Mouse (Mus musculus) cerebral cortex, adult 2 months (tissue): ENCODE data around the gene Pdlim1.

Experiments
- WGBS: fragments of 180-500 bp; shearing (Covaris S2); methylation state at CpG from one replicate; pipeline ENCODE4 v1.1.7; 2018; 5-methylcytosine and 5-hydroxymethylcytosine counted together

The Pdlim1 gene

GRCm38 (mm10) chr19:40271308-40271892 lies at the start of gene Pdlim1:
Gene Pdlim1, minus strand, starts transcription at chr19:40271842.
- 1% methylated on average over 54 of the region's 54 CpGs for WGBS

GRCm38 (mm10) chr19:40319199-40319598 lies 47.6 kb upstream of the Pdlim1 start:
- 79% methylated on average over 3 of the region's 3 CpGs for WGBS

GRCm38 (mm10) chr19:40318511-40318910 lies 46.9 kb upstream of the Pdlim1 start:
- WGBS, result 71% methylated on average over 6 of the region's 6 CpGs

- 69% methylated on average over 4 of the region's 4 CpGs for WGBS
Observed at GRCm38 (mm10) chr19:40317001-40317400, 45.4 kb upstream of the Pdlim1 start.

GRCm38 (mm10) chr19:40314252-40314651 lies 42.6 kb upstream of the Pdlim1 start:
- WGBS, result 96% methylated on average over 11 of the region's 11 CpGs

DNA sequence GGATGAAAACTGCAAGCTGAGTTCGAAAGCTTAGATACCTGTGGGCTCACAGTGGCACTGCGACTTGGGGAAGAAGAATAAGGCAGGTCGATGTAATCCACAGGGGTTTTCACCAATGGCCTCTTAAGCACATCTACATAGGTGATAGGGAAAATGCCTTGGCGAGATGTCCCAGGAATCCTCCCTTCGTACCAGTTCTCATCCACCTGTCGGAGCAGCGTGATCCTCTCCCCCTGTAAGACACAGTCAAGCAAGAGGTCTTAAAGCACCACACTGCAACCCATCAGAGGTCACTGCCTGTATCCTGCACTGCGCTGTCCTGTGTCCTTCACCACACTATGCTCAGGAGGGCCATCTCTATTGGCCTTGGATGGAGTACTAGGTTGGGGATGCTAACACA lies 40.0 kb upstream of the Pdlim1 start:
- WGBS, result 97% methylated on average over 8 of the region's 8 CpGs

- WGBS, result 85% methylated on average over 15 of the region's 15 CpGs
Observed at GRCm38 (mm10) chr19:40310410-40311130, 38.9 kb upstream of the Pdlim1 start.

DNA sequence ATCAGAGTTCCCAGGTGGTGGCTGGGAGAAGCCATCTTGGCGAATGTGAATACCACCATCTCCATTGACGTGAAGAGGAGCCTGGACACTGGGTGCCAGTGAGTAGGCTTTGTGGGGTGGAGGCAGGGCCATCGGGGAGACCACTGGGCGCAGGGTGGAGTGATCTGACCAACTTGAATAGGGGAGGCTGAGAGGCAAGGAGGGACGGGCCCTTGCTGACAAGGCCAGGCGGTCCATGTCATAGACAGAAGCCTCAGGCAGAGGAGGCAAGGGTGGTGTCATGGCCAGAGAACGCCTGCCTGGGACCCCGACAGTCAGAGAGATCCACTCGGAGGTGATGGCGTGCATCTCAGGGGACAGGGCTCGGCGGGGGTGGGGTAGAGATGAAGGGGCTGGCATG lies 38.3 kb upstream of the Pdlim1 start:
- 96% methylated on average over 12 of the region's 12 CpGs for WGBS

DNA sequence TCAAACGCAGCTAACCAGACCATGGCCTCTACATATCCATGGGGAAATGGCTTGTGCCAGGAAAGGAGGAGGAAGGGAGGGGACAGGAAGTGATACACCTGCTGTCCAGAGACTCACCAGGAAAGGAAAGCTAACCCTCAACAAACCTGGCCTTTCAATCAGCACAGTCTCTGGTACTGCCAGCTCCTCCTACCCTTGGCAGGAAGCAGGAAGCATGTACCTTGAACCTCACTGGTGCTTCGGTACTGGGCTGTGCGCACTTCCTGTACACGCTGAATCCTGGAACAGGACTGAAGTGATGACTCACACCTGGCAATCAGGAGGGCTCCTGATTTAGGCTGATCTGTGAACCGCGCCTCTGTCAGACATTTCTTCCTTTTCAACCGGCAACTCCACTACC lies 35.9 kb upstream of the Pdlim1 start:
- 44% methylated on average over 7 of the region's 7 CpGs for WGBS

- 92% methylated on average over 2 of the region's 2 CpGs for WGBS
Observed at GRCm38 (mm10) chr19:40306631-40307030, 35.0 kb upstream of the Pdlim1 start.

DNA sequence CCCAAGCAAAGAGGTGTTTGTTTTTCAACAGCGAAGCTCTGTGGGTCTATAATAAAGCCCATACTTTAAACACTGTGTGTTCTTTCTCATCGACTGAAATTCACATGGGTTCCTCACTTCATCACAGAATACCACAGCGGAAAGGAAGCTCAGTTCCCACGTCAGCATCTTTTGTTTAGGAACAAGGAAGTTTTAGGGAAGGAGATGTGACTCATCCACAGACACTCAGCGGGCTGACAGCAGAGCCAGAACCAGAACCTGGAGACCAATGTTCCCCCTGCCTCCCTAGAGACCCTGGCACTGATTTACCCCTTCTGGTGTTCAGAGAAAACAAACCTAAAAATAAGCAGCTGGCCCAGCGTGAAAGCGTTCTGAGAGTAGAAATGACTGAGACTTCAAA lies 33.8 kb upstream of the Pdlim1 start:
- WGBS, result 33% methylated on average over 7 of the region's 7 CpGs

DNA sequence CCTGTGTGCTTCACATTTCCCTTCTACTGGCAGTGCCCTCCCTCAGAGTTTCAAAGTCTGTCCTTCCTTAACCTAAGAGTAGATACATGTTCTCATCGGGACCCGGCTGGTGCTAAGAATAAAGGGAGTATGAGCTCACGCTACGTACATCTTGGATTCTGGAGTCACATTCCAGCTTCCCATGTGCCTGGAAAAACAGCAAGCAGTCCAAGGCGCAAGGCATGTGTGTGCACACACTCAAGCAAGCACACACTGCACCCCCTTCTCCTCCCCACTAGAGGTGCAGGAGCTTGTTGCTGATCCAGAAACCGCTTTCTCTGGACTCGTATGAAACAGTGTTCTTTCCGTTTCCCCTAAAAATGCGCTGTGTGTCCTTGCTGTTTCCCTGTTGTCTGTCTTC lies 31.3 kb upstream of the Pdlim1 start:
- WGBS, result 41% methylated on average over 9 of the region's 9 CpGs

DNA sequence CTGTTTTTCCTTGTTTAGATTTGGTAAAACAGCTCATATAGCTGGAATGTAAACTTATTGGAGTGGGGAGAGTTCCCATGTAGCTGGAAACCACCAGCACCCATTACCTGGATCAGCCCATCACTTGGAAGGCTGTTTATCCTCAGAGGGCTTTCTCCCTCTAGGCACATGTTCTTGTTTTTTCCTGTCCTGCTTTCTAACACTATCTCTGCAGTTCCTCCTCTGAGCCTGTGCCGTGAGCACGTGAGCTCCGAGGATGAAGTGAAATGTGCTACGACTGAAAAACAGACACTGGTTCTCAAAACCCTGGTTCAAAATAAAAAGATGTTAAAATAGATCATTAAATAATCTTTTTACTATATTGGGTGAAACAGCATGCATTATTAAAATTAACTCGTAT lies 30.8 kb upstream of the Pdlim1 start:
- WGBS, result 49% methylated on average over 5 of the region's 5 CpGs

DNA sequence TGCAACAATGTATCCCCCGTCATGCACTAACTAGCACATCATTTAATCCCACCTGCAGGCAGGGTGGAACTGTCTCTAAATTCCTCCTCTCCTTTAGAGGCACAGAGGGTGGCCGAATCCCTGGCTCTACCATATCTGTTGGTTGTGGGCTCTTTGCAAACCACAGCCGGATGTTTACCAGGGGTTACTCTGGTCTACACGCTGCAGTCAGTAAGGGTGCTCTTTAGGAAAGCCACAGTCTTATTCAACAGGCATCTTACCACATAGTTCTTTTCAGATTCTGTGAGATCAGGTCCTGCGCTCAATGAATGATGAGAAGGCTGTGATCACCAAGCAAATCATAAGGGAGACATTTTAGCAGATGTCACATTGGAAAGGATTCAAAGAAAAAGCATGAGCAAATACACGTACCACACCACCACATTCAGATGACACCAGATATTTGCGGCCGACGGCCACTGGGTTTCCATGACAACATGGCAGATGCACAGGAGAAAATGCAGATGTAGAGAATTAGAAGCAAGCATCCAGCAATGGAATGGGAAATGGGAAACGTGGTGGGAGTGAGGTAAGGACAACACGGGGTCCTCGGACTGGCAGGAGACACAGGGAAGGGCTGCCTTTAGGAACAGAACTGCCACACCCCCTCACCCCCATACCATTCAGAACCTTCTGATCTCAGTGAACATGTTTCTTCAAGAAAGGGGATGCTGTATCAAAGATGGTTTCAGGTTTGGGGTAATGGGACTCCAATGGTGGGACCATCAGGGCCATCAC lies 28.5 kb upstream of the Pdlim1 start:
- WGBS, result 57% methylated on average over 12 of the region's 12 CpGs

GRCm38 (mm10) chr19:40299182-40299581 lies 27.5 kb upstream of the Pdlim1 start:
- WGBS, result 47% methylated on average over 6 of the region's 6 CpGs

- WGBS, result 33% methylated on average over 2 of the region's 2 CpGs
Observed at GRCm38 (mm10) chr19:40298574-40298973, 26.9 kb upstream of the Pdlim1 start.

- 45% methylated on average over 4 of the region's 4 CpGs for WGBS
Observed at GRCm38 (mm10) chr19:40297798-40298144, 26.1 kb upstream of the Pdlim1 start.

- WGBS, result 78% methylated on average over 7 of the region's 7 CpGs
Observed at GRCm38 (mm10) chr19:40297078-40297797, 25.6 kb upstream of the Pdlim1 start.

- 72% methylated on average over 1 of the region's 1 CpGs for WGBS
Observed at GRCm38 (mm10) chr19:40294231-40294630, 22.6 kb upstream of the Pdlim1 start.

GRCm38 (mm10) chr19:40293791-40294190 lies 22.1 kb upstream of the Pdlim1 start:
- WGBS, result 97% methylated on average over 6 of the region's 6 CpGs

- 45% methylated on average over 6 of the region's 6 CpGs for WGBS
Observed at GRCm38 (mm10) chr19:40290099-40290724, 18.6 kb upstream of the Pdlim1 start.

DNA sequence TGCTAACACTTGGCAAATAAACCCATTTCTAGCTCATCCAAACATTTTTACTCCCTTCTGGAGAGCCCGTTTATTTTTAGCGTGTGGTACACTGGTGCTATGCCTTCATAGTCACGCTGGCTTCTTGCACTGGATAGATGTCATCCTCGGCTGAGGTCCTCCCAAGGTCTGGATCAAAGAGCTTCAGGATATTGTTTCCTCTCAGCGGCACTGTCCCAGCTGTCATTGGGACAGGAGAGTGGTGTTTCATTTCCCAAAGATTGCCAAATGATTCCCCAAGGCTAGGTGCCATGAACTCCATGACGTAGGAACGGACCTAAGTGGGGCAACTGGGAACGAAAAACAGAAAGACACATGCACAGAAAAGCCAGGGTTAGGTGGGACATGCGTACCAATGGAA lies 16.8 kb upstream of the Pdlim1 start:
- WGBS, result 78% methylated on average over 9 of the region's 9 CpGs
